Mouse (Mus musculus): ENCODE measurements around the gene Ttc25. TPM values are rescaled to one million over a fixed set of nuclear protein-coding genes. Genes with fewer than 3 reads are reported as not detected.

Ttc25 gene
- polyA plus RNA-seq, 1 experiment = not detected

DNA sequence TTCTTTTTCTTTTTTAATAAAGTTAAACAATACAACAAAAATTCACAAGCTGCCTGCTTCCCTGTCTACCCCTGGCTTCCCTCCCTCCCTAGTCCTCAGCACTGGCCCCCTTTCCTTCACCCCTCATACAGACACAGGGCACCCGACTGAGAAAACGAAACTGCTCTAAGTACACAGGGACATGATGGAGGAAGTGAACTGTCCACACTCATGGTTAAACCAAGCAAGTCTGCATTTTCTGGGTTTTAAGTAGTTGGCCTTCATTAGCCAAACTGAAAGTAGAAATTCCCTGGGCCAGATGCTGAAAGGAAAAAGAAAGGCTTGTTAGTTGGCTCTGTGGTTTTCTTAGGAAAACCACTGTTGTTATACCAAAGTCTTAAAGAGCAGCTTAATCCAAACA is 37.4 kb downstream of the Ttc25 start:
- peaks cover 97% of the 10 kb centered on the region for H3K36me3 ChIP-seq (ENCODE audit: control insufficient read depth)

DNA sequence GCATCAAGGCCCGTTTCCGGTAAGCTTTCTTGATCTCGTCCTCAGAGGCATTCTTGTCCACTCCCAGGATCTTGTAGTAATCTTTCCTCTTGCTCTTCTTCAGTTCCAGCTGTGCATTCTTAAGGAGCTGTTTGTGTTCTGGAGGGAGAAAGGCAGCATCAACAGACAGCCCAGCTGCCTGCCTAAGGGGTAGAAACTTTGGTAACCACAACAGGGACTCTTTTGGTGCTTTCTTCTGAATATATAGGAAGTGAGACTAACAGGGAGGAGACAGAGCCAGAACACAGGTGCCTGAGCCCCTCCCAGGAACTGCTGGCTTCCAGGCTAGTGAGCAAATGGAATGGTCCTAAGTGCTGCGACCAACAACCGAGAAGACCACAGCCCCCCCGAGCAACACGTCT is 39.2 kb downstream of the Ttc25 start:
- no peak for TF ChIP-seq TAL1 (IDR thresholded peaks at IDR 0.05; ENCODE audit: low read length)
- TF ChIP-seq GATA1 (IDR thresholded peaks at IDR 0.05; ENCODE audit: low read length) = no peak
- Histone ChIP-seq H3K36me3 (ENCODE audit: control insufficient read depth) (peaks cover 97% of the 10 kb centered on the region), H3K4me3 (replicated peaks) (no peak overlapping the region), H3K4me1 (ENCODE audit: control insufficient read depth) (no peaks in the 10 kb centered on the region; the same call in 1 of the 2 replicates), H3K27me3 (ENCODE audit: control insufficient read depth) (no peaks in the 10 kb centered on the region), H3K9me3 (ENCODE audit: control insufficient read depth, low read length) (no peaks in the 10 kb centered on the region)

More for the DNA sequence above, 37.4 kb downstream of the Ttc25 start:
- no peak overlapping the region for H3K4me3 ChIP-seq (replicated peaks)
- H3K27me3 ChIP-seq (ENCODE audit: control insufficient read depth) = no peaks in the 10 kb centered on the region
- TF ChIP-seq TAL1 (IDR thresholded peaks at IDR 0.05; ENCODE audit: low read length) = no peak
- no peak for TF ChIP-seq GATA1 (IDR thresholded peaks at IDR 0.05; ENCODE audit: low read length)
- no peaks in the 10 kb centered on the region for H3K9me3 ChIP-seq (ENCODE audit: control insufficient read depth, low read length)
- no peaks in the 10 kb centered on the region; the same call in 1 of the 2 replicates for H3K4me1 ChIP-seq (ENCODE audit: control insufficient read depth)

DNA sequence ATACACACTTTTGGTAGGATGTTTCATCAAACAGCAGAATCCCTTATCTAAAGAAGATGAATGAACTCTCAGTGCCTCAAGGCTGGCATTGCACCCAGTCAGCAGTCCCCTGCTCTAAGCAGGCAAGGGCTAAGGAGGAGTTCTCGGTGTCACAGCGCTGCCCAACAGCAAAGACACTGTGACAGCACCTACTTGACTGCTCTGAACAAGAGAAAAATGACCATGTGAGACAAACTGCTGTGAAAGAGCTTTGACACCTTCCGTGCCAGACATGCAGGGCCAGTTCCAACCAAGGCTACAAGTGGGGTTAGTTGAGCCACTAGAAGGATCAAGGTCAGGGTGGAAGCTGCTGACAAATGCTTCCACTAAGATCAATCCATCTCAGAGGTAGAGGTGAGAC is 39.7 kb downstream of the Ttc25 start:
- TF ChIP-seq TAL1 (IDR thresholded peaks at IDR 0.05; ENCODE audit: low read length) (no peak), GATA1 (IDR thresholded peaks at IDR 0.05; ENCODE audit: low read length) (no peak)
- Histone ChIP-seq H3K4me3 (replicated peaks) (no peak overlapping the region), H3K27me3 (ENCODE audit: control insufficient read depth) (no peaks in the 10 kb centered on the region), H3K36me3 (ENCODE audit: control insufficient read depth) (peaks cover 98% of the 10 kb centered on the region), H3K4me1 (ENCODE audit: control insufficient read depth) (no peaks in the 10 kb centered on the region; the same call in 1 of the 2 replicates), H3K9me3 (ENCODE audit: control insufficient read depth, low read length) (no peaks in the 10 kb centered on the region)

DNA sequence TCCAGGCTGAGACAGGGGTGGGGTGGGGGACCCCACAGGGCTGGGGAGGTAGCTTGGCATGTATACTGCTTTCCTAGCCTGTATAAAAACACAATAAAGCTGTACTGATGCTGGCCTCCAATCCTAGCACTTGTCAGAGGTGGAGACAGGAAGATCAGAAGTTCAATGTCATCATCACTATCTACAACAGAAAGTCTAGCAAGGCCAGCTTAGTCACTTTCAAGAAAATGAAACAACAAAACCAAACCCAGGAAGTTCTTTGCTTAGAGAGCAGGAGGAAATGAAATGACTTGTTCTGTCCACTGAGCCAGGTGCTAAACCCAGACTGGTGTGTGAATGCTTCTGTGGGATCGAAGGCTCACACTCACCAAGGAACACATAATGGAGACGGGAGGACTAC is 43.1 kb downstream of the Ttc25 start:
- peaks cover 97% of the 10 kb centered on the region for H3K36me3 ChIP-seq (ENCODE audit: control insufficient read depth)
- no peak overlapping the region for H3K4me3 ChIP-seq (replicated peaks)
- no peaks in the 10 kb centered on the region for H3K27me3 ChIP-seq (ENCODE audit: control insufficient read depth)
- no peak for TF ChIP-seq TAL1 (IDR thresholded peaks at IDR 0.05; ENCODE audit: low read length)
- no peak for TF ChIP-seq GATA1 (IDR thresholded peaks at IDR 0.05; ENCODE audit: low read length)
- H3K9me3 ChIP-seq (ENCODE audit: control insufficient read depth, low read length) = no peaks in the 10 kb centered on the region
- no peaks in the 10 kb centered on the region for H3K4me1 ChIP-seq (ENCODE audit: control insufficient read depth)

DNA sequence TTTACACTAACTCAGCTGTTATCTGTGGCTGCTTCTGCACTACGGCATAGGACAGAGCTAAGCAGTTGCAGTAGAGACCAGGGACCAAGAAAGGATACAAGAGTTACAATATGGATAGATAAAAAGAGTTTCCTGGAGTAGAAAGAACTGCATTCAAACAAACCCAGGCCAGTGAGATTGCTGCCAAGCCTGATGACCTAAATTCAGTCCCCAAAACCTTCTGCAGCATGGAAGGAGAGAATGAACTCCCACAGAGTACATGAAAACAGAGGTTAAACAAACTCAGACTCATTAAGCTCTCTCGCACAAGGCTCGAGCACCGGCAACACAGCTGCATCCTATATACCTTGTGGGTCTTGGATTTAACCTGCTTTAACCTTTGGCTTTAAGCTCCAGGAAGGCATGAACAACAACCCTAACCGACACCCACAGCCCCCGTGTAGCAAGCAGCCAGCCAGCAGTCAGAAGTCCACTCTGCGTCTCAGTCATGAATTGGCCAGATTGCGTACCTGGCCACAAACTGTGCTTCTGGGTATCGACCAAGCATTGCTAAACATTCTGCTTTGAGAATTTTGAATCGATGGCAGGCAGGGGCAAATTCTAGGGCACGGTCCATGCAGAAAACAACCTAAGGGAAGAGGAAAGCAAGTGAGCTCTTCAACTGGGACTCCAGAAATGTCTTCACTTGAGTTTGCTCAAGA is 47.1 kb downstream of the Ttc25 start:
- Histone ChIP-seq H3K4me1 (ENCODE audit: control insufficient read depth) (no peaks in the 10 kb centered on the region), H3K4me3 (replicated peaks) (no peak overlapping the region), H3K9me3 (ENCODE audit: control insufficient read depth, low read length) (no peaks in the 10 kb centered on the region), H3K36me3 (ENCODE audit: control insufficient read depth) (peaks cover 95% of the 10 kb centered on the region), H3K27me3 (ENCODE audit: control insufficient read depth) (no peaks in the 10 kb centered on the region)
- TF ChIP-seq GATA1 (IDR thresholded peaks at IDR 0.05; ENCODE audit: low read length) (no peak), TAL1 (IDR thresholded peaks at IDR 0.05; ENCODE audit: low read length) (no peak)

DNA sequence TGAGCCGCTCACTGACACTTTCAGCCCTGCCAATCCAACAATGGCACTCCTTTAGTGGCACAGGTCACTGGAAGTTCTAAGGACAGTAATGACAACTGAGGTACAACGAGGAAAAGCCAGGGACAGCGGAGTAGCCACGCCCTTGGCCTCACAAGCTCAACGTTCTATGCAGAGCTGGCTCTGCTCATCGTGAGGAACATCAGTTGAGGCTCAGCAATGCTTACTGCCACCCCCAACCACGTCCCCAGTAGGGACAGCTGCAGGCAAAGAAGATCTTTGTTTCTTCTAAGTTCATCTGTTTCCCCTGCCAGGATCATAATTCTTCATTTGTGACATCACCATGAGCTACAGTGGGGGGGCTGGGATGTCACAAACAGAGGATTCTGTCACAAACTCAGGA is 49.2 kb downstream of the Ttc25 start:
- Histone ChIP-seq H3K4me3 (replicated peaks) (no peak overlapping the region), H3K9me3 (ENCODE audit: control insufficient read depth, low read length) (no peaks in the 10 kb centered on the region), H3K27me3 (ENCODE audit: control insufficient read depth) (no peaks in the 10 kb centered on the region), H3K36me3 (ENCODE audit: control insufficient read depth) (peaks cover 96% of the 10 kb centered on the region), H3K4me1 (ENCODE audit: control insufficient read depth) (no peaks in the 10 kb centered on the region)
- no peak for TF ChIP-seq TAL1 (IDR thresholded peaks at IDR 0.05; ENCODE audit: low read length)
- TF ChIP-seq GATA1 (IDR thresholded peaks at IDR 0.05; ENCODE audit: low read length) = no peak

DNA sequence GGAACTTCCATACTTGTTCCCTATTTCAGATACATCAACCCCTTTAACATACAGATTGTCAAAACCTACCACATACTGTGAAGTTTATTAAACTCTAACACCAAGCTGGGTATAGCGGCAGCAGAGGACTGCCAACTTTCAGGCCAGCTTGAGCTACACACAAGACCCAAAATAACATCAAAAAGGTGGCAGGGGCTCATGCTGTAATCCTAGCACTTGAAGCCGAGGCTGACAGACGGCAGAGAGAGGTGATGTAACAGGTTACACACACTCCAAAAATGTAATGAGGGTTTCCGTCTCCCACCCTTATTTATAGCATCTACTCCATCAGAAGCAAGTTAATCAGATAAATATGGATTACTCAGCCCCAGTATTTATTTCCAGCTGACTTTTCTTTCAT is 50.1 kb downstream of the Ttc25 start:
- no peaks in the 10 kb centered on the region for H3K4me1 ChIP-seq (ENCODE audit: control insufficient read depth)
- H3K4me3 ChIP-seq (replicated peaks) = no peak overlapping the region
- no peaks in the 10 kb centered on the region for H3K27me3 ChIP-seq (ENCODE audit: control insufficient read depth)
- no peak for TF ChIP-seq TAL1 (IDR thresholded peaks at IDR 0.05; ENCODE audit: low read length)
- TF ChIP-seq GATA1 (IDR thresholded peaks at IDR 0.05; ENCODE audit: low read length) = no peak
- H3K36me3 ChIP-seq (ENCODE audit: control insufficient read depth) = peaks cover 98% of the 10 kb centered on the region
- H3K9me3 ChIP-seq (ENCODE audit: control insufficient read depth, low read length) = no peaks in the 10 kb centered on the region

DNA sequence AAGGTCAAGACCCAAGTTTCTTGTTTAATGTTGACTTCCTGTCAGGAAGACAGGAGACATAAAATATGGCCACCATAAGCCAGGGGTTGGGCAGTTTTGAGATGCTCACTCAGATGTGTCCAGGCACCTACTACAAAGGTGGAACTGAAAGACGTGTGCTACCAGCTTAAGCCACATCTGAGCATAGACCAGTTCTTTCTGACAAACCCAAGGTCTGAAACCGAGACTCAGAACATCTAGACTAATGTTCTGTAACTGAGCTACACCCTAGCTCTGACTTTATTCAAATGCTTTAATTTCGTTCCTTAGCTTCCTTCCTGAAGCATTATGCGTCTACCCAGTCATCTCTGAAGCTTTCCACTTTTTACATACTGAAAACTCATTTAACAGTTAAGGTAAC is 52.7 kb downstream of the Ttc25 start:
- Histone ChIP-seq H3K36me3 (ENCODE audit: control insufficient read depth) (peaks cover 91% of the 10 kb centered on the region), H3K27me3 (ENCODE audit: control insufficient read depth) (no peaks in the 10 kb centered on the region), H3K4me1 (ENCODE audit: control insufficient read depth) (peaks cover 9% of the 10 kb centered on the region), H3K9me3 (ENCODE audit: control insufficient read depth, low read length) (no peaks in the 10 kb centered on the region), H3K4me3 (replicated peaks) (no peak overlapping the region)
- TF ChIP-seq TAL1 (IDR thresholded peaks at IDR 0.05; ENCODE audit: low read length) (no peak), GATA1 (IDR thresholded peaks at IDR 0.05; ENCODE audit: low read length) (no peak)

DNA sequence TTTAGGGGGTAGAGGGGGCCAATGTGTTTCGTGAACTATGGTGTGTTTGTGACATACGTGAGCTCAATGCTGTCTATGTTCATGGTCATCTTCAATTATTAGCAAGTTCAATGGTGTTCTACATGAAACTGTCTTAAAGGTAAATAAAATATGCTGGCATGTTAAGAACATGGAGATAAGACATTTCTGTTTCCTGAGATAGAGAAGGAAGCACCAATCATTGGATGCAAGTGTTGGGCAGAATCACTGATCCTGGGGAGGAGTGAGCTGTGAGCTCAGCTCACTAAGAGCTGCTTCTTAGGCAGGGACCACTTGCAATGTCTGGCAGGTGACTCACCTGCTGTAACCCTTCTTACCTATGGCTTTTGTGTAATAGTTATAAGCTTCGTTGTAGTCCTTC is 56.0 kb downstream of the Ttc25 start:
- no peaks in the 10 kb centered on the region for H3K27me3 ChIP-seq (ENCODE audit: control insufficient read depth)
- no peak overlapping the region for H3K4me3 ChIP-seq (replicated peaks)
- H3K36me3 ChIP-seq (ENCODE audit: control insufficient read depth) = peaks cover 82% of the 10 kb centered on the region

DNA sequence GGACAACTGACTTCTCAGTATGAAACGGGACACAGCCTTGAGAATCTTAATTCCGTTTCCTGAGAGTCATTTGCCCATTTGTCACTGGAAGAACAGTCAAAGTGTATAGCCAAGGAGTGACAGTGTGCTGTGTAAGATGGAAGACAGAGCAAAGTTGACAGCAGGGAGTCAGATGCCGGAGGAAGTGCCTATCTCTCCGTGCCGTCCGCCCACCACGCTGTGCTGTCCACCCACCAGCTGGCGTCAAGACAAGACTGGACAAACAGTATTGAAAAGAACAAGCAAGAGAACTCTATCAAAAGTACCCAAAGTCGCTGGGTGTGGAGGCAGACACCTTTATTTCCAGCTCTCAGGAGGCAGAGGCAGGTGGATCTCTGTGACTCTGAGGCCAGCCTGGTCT is 57.7 kb downstream of the Ttc25 start:
- H3K4me1 ChIP-seq (ENCODE audit: control insufficient read depth) = peaks cover 12% of the 10 kb centered on the region
- H3K4me3 ChIP-seq (replicated peaks) = no peak overlapping the region
- no peaks in the 10 kb centered on the region for H3K27me3 ChIP-seq (ENCODE audit: control insufficient read depth)
- TF ChIP-seq GATA1 (IDR thresholded peaks at IDR 0.05; ENCODE audit: low read length) (no peak), TAL1 (IDR thresholded peaks at IDR 0.05; ENCODE audit: low read length) (no peak)
- H3K9me3 ChIP-seq (ENCODE audit: control insufficient read depth, low read length) = no peaks in the 10 kb centered on the region
- peaks cover 75% of the 10 kb centered on the region for H3K36me3 ChIP-seq (ENCODE audit: control insufficient read depth)

More for the DNA sequence above, 56.0 kb downstream of the Ttc25 start:
- TF ChIP-seq GATA1 (IDR thresholded peaks at IDR 0.05; ENCODE audit: low read length) (no peak), TAL1 (IDR thresholded peaks at IDR 0.05; ENCODE audit: low read length) (no peak)
- Histone ChIP-seq H3K9me3 (ENCODE audit: control insufficient read depth, low read length) (no peaks in the 10 kb centered on the region), H3K4me1 (ENCODE audit: control insufficient read depth) (peaks cover 12% of the 10 kb centered on the region)

Data from erythroblast, embryonic 14.5 days (primary cell).